Mouse (Mus musculus): ENCODE measurements around the gene Elmod2.

Gene Elmod2

DNA sequence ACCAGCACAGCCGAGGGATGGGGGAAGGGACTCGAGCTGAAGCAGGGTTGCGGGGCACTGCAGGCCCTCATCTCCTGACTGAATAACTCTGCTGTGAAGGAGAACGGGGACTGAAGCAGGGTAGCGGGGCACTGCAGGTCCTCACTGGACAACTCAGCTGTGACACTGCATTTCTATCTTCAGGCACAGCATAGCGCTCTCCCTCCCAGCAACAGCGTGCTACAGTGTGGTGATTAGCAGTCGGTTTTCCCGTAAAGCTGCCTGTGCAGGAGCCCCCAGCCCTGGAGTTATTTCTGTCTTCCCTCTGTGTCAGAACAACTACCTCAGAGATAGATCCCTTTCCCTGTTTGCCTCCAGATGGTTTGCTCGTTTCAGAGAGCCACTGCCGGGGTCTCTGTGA lies 57.8 kb downstream of the Elmod2 start:
- DNase-seq (ENCODE audit: low read depth, low spot score), result no peak

DNA sequence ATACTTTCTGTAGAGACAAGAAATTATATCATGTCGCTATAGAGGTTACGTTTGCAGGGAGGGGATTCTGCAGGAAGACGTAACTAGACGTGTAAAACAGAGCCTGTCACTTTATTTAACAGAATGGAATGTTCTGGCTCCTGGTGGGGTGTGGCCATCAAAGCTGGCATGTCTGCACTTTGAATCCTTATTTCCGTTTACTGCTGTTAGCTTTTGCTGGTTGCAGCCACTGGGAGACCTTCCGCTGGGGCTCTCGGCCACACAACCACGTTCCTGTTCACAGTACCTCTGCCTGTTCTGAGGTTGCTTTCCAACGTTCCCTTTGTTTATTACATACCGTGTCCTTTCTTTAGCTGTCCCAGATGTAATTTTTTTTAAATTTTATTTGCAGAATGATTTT lies 59.8 kb downstream of the Elmod2 start:
- DNase-seq (ENCODE audit: low read depth, low spot score), result no peak

DNA sequence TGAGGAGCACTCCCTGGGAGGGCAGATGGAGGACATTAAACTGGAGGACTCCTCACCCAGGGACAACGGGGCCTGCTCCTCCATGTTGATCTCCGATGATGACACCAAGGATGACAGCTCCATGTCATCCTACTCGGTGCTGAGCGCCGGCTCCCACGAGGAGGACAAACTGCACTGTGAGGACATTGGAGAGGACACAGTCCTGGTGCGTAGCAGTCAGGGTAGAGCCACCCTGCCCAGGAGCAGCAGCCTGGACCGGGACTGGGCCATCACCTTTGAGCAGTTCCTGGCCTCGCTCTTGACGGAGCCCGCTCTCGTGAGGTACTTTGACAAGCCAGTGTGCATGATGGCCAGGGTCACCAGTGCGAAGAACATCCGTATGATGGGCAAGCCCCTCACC lies 61.1 kb downstream of the Elmod2 start:
- DNase-seq (ENCODE audit: low read depth, low spot score), result no peak

Measured in c-Kit-negative CD71-positive TER-119-positive erythroid progenitor cells, embryonic 14.5 days (primary cell).